Mouse (Mus musculus): ENCODE data around the gene Shmt1. TPM values are rescaled to one million over a fixed set of nuclear protein-coding genes. Genes with fewer than 3 reads are reported as not detected.
A peak's percentile ranks its signal among the peaks of the same experiment; 100 is the strongest.
"Not testable (repeated sequence)": the region's sequence is repeated elsewhere in the genome, so short reads cannot be mapped to it uniquely, and the experiment has no call there.

Shmt1 gene
- 2.0 and 2.2 TPM in 2 replicates for polyA plus RNA-seq (2012; rRNA removed)

- not testable (repeated sequence) for DNase-seq (ENCODE audit: extremely low spot score in 1 of 2, low spot score in 1 of 2)
These were observed at the start of gene Shmt1 for GRCm38 (mm10) chr11:60811618-60812017. Shmt1 (minus strand) TSS chr11:60811718.

DNA sequence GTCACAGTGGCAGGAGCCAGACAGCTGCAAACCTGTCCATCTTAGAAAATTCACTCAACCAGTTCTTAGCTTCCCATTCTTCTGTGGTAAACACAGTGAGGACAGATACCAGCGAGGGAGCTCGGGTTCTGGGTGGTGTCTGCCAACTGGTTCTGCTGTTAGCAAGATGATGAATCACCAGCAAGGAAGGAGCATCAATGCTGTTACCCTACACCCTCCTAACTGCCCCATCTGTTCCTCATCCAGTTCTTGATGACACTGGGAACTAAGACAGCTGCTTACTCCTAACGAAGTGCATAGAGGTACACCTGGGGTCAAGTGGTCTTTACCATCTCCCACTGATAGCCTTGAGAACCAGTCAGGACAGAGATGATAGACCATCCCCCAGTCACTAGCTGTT lies 45.1 kb upstream of the Shmt1 start:
- DNase-seq (ENCODE audit: extremely low spot score in 1 of 2, low spot score in 1 of 2), result peak in 1 of 2 experiments; percentile 47

GRCm38 (mm10) chr11:60845415-60845814 lies 33.9 kb upstream of the Shmt1 start:
- no peak for DNase-seq (ENCODE audit: extremely low spot score in 1 of 2, low spot score in 1 of 2)

- DNase-seq (ENCODE audit: extremely low spot score in 1 of 2, low spot score in 1 of 2), result no peak
These were observed 31.9 kb upstream of the Shmt1 start for GRCm38 (mm10) chr11:60843412-60843811.

DNA sequence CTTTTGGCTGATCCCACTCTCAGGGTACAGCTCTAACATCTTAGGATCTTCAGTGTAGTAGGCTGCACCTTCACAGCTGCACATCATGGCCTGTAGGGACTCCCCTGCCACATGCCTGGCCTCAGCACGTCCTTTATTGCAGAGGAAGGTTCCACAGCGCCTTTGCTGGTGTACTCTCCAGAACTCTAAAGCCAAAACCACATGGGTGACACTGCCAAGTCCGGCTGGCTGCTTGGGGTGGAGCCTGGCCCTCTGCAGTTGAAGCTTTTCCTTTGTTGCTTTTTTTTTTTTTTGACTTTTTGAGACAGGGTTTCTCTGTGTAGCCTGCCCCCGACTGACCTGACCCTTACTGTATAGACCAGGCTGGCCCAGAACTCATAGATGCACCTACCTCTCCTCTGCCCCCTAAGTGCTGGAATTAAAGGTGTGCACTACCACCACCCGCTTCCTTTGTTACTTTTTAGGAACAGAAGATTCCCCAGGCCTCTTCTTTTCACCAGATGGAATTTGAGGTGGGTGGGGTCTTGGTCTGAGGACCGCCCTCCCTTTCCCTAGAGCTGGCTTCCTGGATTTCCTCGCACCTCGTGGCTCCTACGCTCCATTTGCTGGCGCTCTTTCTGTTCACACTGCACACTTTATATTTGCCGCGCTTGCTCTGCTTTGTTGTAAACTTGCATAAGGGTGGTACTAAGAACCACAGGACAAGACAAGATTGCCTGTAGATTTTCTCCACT lies 30.1 kb upstream of the Shmt1 start:
- DNase-seq (ENCODE audit: extremely low spot score in 1 of 2, low spot score in 1 of 2), result no peak

GRCm38 (mm10) chr11:60837644-60838406 lies 26.3 kb upstream of the Shmt1 start:
- DNase-seq (ENCODE audit: extremely low spot score in 1 of 2, low spot score in 1 of 2), result no peak

DNA sequence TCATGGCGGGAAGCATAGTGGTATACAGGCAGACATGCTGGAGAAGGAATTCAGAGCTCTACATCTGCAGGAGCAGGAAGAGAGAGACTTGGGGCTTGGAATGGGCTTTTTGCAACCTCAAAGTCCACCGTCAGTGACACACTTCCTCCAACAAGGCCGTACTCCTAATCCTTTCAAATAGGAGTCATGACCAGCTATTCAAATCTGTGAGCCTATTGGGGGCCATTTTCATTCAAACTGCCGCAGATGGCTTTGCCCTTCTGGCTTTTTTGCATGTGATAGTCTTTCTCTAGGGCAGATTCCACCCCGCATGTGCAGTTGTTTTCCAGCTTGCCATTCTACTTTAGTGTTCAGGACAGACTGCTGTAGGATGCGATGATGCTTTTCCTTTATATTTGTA lies 25.4 kb upstream of the Shmt1 start:
- DNase-seq (ENCODE audit: extremely low spot score in 1 of 2, low spot score in 1 of 2), result no peak

- DNase-seq (ENCODE audit: extremely low spot score in 1 of 2, low spot score in 1 of 2), result peak; percentile 91 to 97
These were observed 19.0 kb upstream of the Shmt1 start, which contains the start of gene Dhrs7b for GRCm38 (mm10) chr11:60830433-60831052. Dhrs7b (plus strand) TSS chr11:60830631.

- no peak for DNase-seq (ENCODE audit: extremely low spot score in 1 of 2, low spot score in 1 of 2)
These were observed 17.4 kb upstream of the Shmt1 start for GRCm38 (mm10) chr11:60828903-60829302.

- DNase-seq (ENCODE audit: extremely low spot score in 1 of 2, low spot score in 1 of 2), result no peak
These were observed 15.9 kb upstream of the Shmt1 start for GRCm38 (mm10) chr11:60827241-60827945.

DNA sequence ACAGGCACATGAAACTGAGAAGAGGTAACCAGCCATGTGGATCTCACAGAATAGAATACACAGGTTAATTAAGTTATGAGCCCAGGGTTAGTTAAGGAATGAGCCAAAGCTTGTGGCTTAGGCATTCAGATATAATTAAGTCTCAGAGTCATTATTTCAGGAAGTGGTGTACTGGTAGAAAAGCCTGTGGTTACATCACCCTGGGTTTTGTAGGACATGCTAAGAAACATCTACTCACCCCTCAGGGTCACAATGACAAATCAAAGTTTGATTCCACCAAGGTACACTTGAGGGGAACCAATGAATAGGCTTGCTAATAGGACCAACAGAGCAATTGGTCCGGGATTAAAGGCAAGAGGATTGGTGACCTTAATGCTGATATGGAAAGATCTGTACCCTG lies 15.2 kb upstream of the Shmt1 start:
- DNase-seq (ENCODE audit: extremely low spot score in 1 of 2, low spot score in 1 of 2), result no peak

GRCm38 (mm10) chr11:60825191-60825590 lies 13.7 kb upstream of the Shmt1 start:
- no peak for DNase-seq (ENCODE audit: extremely low spot score in 1 of 2, low spot score in 1 of 2)

DNA sequence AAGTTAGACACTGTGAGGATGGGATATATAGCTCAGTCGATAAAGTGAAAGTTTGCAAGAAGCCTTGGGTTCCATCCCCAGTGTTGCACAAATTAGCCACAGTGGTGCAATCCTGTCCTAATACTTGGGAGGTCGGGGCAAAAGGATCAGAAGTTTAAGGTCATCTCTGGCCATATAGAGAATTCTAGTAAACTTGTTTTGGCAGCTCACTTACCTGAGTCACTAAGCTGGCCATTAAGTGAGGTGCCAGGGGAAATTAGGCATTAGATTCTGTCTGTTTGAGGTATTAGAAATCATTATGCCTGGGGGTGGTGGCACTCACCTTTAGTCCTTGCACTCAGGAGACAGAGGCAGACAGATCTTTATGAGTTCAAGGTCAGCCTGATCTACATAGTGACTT lies 12.3 kb upstream of the Shmt1 start:
- DNase-seq (ENCODE audit: extremely low spot score in 1 of 2, low spot score in 1 of 2), result no peak

DNA sequence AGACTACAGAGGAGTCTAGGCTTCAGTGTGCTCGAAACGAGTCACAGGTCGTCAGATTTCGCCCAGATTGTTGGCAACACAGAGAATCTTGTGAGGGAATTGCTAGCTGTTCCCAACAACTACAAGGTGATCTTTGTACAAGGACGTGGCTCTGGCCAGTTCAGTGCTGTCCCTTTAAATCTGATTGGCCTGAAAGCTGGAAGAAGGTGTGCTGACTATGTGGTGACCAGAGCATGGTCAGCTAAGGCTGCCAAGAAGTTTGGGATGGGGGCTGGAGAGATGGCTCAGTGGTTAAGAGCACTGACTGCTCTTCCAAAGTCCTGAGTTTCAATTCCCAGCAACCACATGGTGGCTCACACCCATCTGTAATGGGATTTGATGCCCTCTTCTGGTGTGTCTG lies 4.9 kb upstream of the Shmt1 start:
- DNase-seq (ENCODE audit: extremely low spot score in 1 of 2, low spot score in 1 of 2), result no peak

GRCm38 (mm10) chr11:60811054-60811460 lies 461 bp downstream of the Shmt1 start:
- DNase-seq (ENCODE audit: extremely low spot score in 1 of 2, low spot score in 1 of 2), result peak; percentile 79 to 88

DNA sequence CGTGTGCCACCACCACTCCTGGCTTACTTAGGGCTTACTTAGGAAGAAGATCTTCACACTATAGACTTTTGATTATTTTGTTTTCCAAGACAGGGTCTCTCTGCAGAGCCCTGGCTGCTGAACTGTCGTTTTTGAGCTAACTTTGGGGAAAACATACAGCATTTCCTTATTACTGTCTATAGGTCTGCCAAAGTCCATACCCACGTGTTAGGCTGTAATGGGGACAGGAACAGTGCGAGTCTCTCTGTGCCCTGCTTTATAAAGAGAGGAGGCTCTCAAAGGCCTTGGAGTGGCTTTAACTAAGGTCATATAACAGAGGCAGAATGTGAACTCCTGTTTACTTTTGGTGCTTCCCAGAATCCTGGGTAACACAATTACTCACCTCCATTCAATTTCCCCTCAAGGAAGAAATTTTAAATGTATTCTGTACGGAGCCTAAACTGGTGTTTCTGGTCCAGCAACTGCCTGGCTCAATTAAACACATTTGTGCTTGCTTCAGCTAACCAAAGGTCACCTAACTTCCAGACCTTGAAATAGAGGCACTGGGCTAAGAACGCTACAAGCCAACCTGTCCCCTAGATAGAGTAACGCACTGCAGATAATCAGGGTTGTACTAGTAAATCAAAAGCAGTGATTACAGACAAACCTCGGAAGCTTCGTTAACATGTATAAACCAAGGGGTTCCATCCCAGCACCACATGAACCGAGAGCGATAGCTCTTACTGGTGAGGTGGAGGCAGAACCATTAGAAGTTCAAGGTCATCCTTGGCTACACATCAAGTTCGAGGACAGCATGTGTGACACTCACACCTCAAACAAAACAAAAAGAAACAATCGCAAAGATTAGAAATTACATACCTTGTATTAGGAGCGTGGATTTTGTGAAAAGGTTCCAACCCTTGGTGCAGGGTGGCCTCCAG lies 1.2 kb downstream of the Shmt1 start:
- DNase-seq (ENCODE audit: extremely low spot score in 1 of 2, low spot score in 1 of 2), result no peak

DNA sequence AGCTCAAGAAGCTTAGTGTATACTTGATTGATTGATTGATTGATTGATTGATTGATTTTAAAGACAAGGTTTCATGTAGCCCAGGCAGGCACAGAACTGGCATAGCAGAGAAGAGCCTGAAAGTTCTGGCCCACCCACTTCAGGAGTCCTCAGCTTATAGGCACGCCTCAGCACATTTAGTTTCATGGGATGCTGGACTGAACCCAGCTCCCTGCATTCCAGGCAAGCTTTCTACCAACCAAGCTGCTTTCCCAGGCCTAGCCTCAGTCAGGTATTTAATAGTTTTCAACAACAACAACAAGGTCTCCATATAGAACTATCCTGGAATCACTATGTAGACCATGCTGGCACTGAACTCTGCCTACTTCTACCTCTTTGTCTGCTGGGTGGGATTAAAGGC lies 2.0 kb downstream of the Shmt1 start:
- no peak for DNase-seq (ENCODE audit: extremely low spot score in 1 of 2, low spot score in 1 of 2)

DNA sequence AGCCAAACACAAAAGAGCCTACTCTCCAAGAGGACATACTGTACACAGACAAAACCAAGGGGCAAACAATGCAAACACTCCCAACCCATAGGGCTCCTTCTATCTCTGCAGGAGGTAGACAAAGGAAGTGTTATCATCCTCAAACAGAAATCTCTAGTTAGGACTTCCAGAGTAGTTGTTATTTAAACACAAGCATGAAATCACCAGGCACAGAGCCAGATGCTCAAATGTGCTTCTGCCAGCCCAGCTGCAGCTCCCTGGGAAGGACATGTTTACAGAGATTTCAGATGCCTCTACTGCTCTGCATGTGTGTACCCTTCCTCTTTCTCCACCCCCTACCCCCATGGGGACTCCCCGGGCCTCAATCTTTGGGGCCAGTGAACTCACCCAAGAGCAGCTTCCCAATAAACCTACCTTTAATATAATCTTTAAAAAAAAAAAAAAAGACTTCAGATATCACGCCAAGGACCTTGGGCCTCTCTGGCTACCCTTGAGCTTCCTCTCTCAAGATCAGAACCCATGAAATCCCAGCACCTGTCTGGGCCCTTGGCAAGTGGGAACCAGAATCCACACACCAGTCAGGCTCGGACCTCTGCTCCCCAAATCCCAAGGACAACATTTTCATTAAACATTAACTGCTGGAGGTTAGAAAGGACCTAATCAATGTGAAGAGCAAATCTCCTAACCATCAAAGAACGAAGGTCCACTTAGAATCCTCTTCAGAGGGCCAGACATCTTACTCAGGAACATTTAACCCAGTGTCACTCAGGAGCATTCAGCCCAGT lies 3.0 kb downstream of the Shmt1 start:
- peak in 1 of 2 experiments; percentile 52 for DNase-seq (ENCODE audit: extremely low spot score in 1 of 2, low spot score in 1 of 2)

DNA sequence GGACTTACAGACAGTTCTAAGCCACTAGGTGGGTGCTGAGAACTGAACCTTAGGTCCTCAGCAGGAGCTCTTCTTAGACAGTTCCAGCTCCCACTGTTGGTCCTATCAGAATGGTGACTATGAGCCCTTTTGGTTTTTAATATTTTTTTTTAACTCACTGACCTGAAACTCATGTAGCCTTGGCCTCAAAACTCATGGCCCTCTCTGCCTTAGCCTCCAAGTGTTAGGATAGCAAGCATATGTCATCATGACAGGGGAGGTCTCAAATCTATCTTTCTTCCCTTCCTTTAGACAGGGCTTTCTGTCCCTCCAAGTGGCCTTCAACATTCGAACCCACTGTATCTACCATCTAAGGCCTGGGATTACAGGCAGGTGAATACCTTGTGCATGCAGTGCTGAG lies 10.6 kb downstream of the Shmt1 start:
- DNase-seq (ENCODE audit: extremely low spot score in 1 of 2, low spot score in 1 of 2), result no peak

Measured in frontal cortex, adult 2 months (tissue).